Mouse (Mus musculus): Measurements from ENCODE around the gene Ppp2r5e. TPM values are rescaled to one million over a fixed set of nuclear protein-coding genes. Genes with fewer than 3 reads are reported as not detected.

Gene Ppp2r5e
- polyA plus RNA-seq, 1 experiment from 2014 or later, result 15.3 TPM

GRCm38 (mm10) chr12:75424817-75425216, 171.2 kb downstream of the Ppp2r5e start:
- Histone ChIP-seq H3K4me3 (ENCODE audit: low read depth, low read length) (no peak overlapping the region), H3K27ac (replicated peaks; ENCODE audit: low read depth, low read length) (no peak overlapping the region), H3K4me1 (ENCODE audit: control insufficient read depth, insufficient read depth, low read length) (no peaks in the 10 kb centered on the region), H3K9me3 (ENCODE audit: control insufficient read depth, low read length) (no peaks in the 10 kb centered on the region), H3K4me2 (ENCODE audit: low read depth, low read length) (no peak overlapping the region), H3K27me3 (replicated peaks; ENCODE audit: control insufficient read depth, insufficient read depth, low read length) (no peaks in the 10 kb centered on the region), H3K36me3 (ENCODE audit: control insufficient read depth, insufficient read depth, low read length) (no peaks in the 10 kb centered on the region), H3K9ac (ENCODE audit: low read depth, low read length) (no peak overlapping the region)
- 90% methylated on average over 4 of the region's 4 CpGs for WGBS
- DNase-seq (ENCODE audit: low spot score) (no peak), ATAC-seq (ENCODE audit: low read depth) (no peak)

- ATAC-seq (ENCODE audit: low read depth) (peak; percentile 37; the same call in 1 of the 2 replicates), DNase-seq (ENCODE audit: low spot score) (peak; percentile 49)
- Histone ChIP-seq H3K4me3 (ENCODE audit: low read depth, low read length) (no peak overlapping the region), H3K4me1 (ENCODE audit: control insufficient read depth, insufficient read depth, low read length) (no peaks in the 10 kb centered on the region), H3K4me2 (ENCODE audit: low read depth, low read length) (no peak overlapping the region), H3K27ac (replicated peaks; ENCODE audit: low read depth, low read length) (no peak overlapping the region), H3K27me3 (replicated peaks; ENCODE audit: control insufficient read depth, insufficient read depth, low read length) (no peaks in the 10 kb centered on the region), H3K9me3 (ENCODE audit: control insufficient read depth, low read length) (no peaks in the 10 kb centered on the region), H3K36me3 (ENCODE audit: control insufficient read depth, insufficient read depth, low read length) (no peaks in the 10 kb centered on the region), H3K9ac (ENCODE audit: low read depth, low read length) (no peak overlapping the region)
- WGBS, result 56% methylated on average over 7 of the region's 7 CpGs
Observed at GRCm38 (mm10) chr12:75424359-75424758, 171.7 kb downstream of the Ppp2r5e start.

- no peaks in the 10 kb centered on the region for H3K4me1 ChIP-seq (ENCODE audit: control insufficient read depth, insufficient read depth, low read length)
- no peak within 1 kb of the TSS for H3K4me2 ChIP-seq (ENCODE audit: low read depth, low read length)
- no peaks in the 10 kb centered on the region for H3K9me3 ChIP-seq (ENCODE audit: control insufficient read depth, low read length)
- 79% methylated on average over 4 of the region's 4 CpGs for WGBS
- ATAC-seq (ENCODE audit: low read depth), result no peak
- no peak within 1 kb of the TSS for H3K9ac ChIP-seq (ENCODE audit: low read depth, low read length)
- no peak for DNase-seq (ENCODE audit: low spot score)
- no peaks in the 10 kb centered on the region for H3K27me3 ChIP-seq (replicated peaks; ENCODE audit: control insufficient read depth, insufficient read depth, low read length)
- no peaks in the 10 kb centered on the region for H3K36me3 ChIP-seq (ENCODE audit: control insufficient read depth, insufficient read depth, low read length)
- no peak within 1 kb of the TSS for H3K27ac ChIP-seq (replicated peaks; ENCODE audit: low read depth, low read length)
- no peak within 1 kb of the TSS for H3K4me3 ChIP-seq (ENCODE audit: low read depth, low read length)
Observed at GRCm38 (mm10) chr12:75416681-75417080, 179.4 kb downstream of the Ppp2r5e start, which contains the start of gene Gphb5. Gene Gphb5 (minus strand): TSS chr12:75416781.

- no peak for ATAC-seq (ENCODE audit: low read depth)
Observed at GRCm38 (mm10) chr12:75414991-75415390, 181.1 kb downstream of the Ppp2r5e start.

GRCm38 (mm10) chr12:75412964-75413363, 183.1 kb downstream of the Ppp2r5e start:
- Histone ChIP-seq H3K4me2 (ENCODE audit: low read depth, low read length) (no peak overlapping the region), H3K36me3 (ENCODE audit: control insufficient read depth, insufficient read depth, low read length) (no peaks in the 10 kb centered on the region), H3K27me3 (replicated peaks; ENCODE audit: control insufficient read depth, insufficient read depth, low read length) (no peaks in the 10 kb centered on the region), H3K4me3 (ENCODE audit: low read depth, low read length) (no peak overlapping the region), H3K9ac (ENCODE audit: low read depth, low read length) (no peak overlapping the region), H3K27ac (replicated peaks; ENCODE audit: low read depth, low read length) (no peak overlapping the region), H3K9me3 (ENCODE audit: control insufficient read depth, low read length) (no peaks in the 10 kb centered on the region), H3K4me1 (ENCODE audit: control insufficient read depth, insufficient read depth, low read length) (no peaks in the 10 kb centered on the region)
- DNase-seq (ENCODE audit: low spot score) (no peak), ATAC-seq (ENCODE audit: low read depth) (no peak)
- 70% methylated on average over 9 of the region's 9 CpGs for WGBS

More at GRCm38 (mm10) chr12:75414991-75415390, 181.1 kb downstream of the Ppp2r5e start:
- DNase-seq (ENCODE audit: low spot score), result no peak
- Histone ChIP-seq H3K9ac (ENCODE audit: low read depth, low read length) (no peak overlapping the region), H3K27me3 (replicated peaks; ENCODE audit: control insufficient read depth, insufficient read depth, low read length) (no peaks in the 10 kb centered on the region), H3K4me1 (ENCODE audit: control insufficient read depth, insufficient read depth, low read length) (no peaks in the 10 kb centered on the region), H3K27ac (replicated peaks; ENCODE audit: low read depth, low read length) (no peak overlapping the region), H3K4me3 (ENCODE audit: low read depth, low read length) (no peak overlapping the region), H3K4me2 (ENCODE audit: low read depth, low read length) (no peak overlapping the region), H3K9me3 (ENCODE audit: control insufficient read depth, low read length) (no peaks in the 10 kb centered on the region), H3K36me3 (ENCODE audit: control insufficient read depth, insufficient read depth, low read length) (no peaks in the 10 kb centered on the region)
- 53% methylated on average over 6 of the region's 6 CpGs for WGBS

Other genes with a start within 250 kb of the Ppp2r5e start
- gene Gphb5, start 179.5 kb downstream of the Ppp2r5e start, polyA plus RNA-seq (2014; fragmentation: Nextera tagmentation; extraction: Ambion mirVana), result 0.10 and 0.33 TPM in 2 replicates
- 10.2 and 11.1 TPM in 2 replicates for gene Wdr89, start 73.3 kb upstream of the Ppp2r5e start, polyA plus RNA-seq (2014; fragmentation: Nextera tagmentation; extraction: Ambion mirVana)
- 28.1 and 31.6 TPM in 2 replicates for gene Sgpp1, start 139.5 kb upstream of the Ppp2r5e start, polyA plus RNA-seq (2014; fragmentation: Nextera tagmentation; extraction: Ambion mirVana)
- gene Syne2, start 221.9 kb upstream of the Ppp2r5e start, polyA plus RNA-seq (2014; fragmentation: Nextera tagmentation; extraction: Ambion mirVana), result 36.6 and 39.4 TPM in 2 replicates